25 mouse cellular contexts compared by ENCODE assay signal in genomic region chr19:34698852-34699251, GRCm38 (mm10). TPM values are rescaled to one million over a fixed set of nuclear protein-coding genes. Genes with fewer than 3 reads are reported as not detected.
"Had no signal": no experiment of that assay in that cellular context is flagged by ENCODE, and none has a peak within 500 bp of the region (broad histone marks: within the 10 kb centered on the region; RNA-seq: fewer than 3 reads in every experiment).

No protein-coding gene starts in this region.

- DNase-seq: gastrocnemius, adult 2 months; gastrocnemius, postnatal 10 days; gastrocnemius, postnatal 25 days; heart, adult 18-20 months; heart, postnatal 10 days; heart, postnatal 4 days; kidney, adult 18-20 months; liver; liver, embryonic 13.5 days; liver, postnatal 0 days had no signal

- H3K4me2 ChIP-seq: heart, embryonic 12.5 days; hindbrain, embryonic 12.5 days; hindbrain, embryonic 14.5 days; intestine, embryonic 15.5 days; limb, embryonic 12.5 days; liver, embryonic 13.5 days; liver, embryonic 15.5 days had no signal

- H3K4me3 ChIP-seq: gastrocnemius, adult 2 months; heart, embryonic 10.5 days; heart, embryonic 12.5 days; hindbrain, embryonic 10.5 days; hindbrain, embryonic 12.5 days; intestine, embryonic 15.5 days; layer of hippocampus, adult 2 months; left cerebral cortex, adult 2 months; limb, embryonic 10.5 days; limb, embryonic 12.5 days; liver, embryonic 13.5 days; liver, embryonic 15.5 days had no signal

- H3K9ac ChIP-seq: heart, embryonic 12.5 days; hindbrain, embryonic 12.5 days; hindbrain, embryonic 14.5 days; intestine, embryonic 15.5 days; limb, embryonic 12.5 days; liver, embryonic 13.5 days; liver, embryonic 15.5 days; liver, postnatal 0 days had no signal

- ATAC-seq: forebrain, embryonic 16.5 days; hindbrain, embryonic 16.5 days; inflammation-experienced regulatory T-cells, adult 6 months; intestine, postnatal 0 days; liver, postnatal 0 days had no signal

- H3K4me1 ChIP-seq: heart, embryonic 10.5 days; heart, embryonic 12.5 days; hindbrain, embryonic 10.5 days; hindbrain, embryonic 12.5 days; limb, embryonic 10.5 days; limb, embryonic 12.5 days; liver, embryonic 13.5 days; liver, embryonic 15.5 days had no signal

- H3K27ac ChIP-seq: gastrocnemius, adult 2 months; heart, embryonic 10.5 days; hindbrain, embryonic 10.5 days; hindbrain, embryonic 12.5 days; hindbrain, embryonic 14.5 days; intestine, embryonic 15.5 days; layer of hippocampus, adult 2 months; left cerebral cortex, adult 2 months; limb, embryonic 10.5 days; limb, embryonic 12.5 days; liver, embryonic 13.5 days; liver, embryonic 15.5 days had no signal

- H3K27me3 ChIP-seq: heart, embryonic 12.5 days; hindbrain, embryonic 12.5 days; intestine, embryonic 15.5 days; limb, embryonic 12.5 days; liver, embryonic 13.5 days; liver, embryonic 15.5 days had no signal

- H3K36me3 ChIP-seq: heart, embryonic 10.5 days; heart, embryonic 12.5 days; hindbrain, embryonic 10.5 days; hindbrain, embryonic 12.5 days; intestine, embryonic 15.5 days; limb, embryonic 10.5 days; limb, embryonic 12.5 days; liver, embryonic 13.5 days; liver, embryonic 15.5 days had no signal

- H3K9me3 ChIP-seq: heart, embryonic 10.5 days; heart, embryonic 12.5 days; hindbrain, embryonic 10.5 days; hindbrain, embryonic 12.5 days; intestine, embryonic 15.5 days; limb, embryonic 10.5 days; limb, embryonic 12.5 days; liver, embryonic 13.5 days; liver, embryonic 15.5 days had no signal

RNA-seq across cellular contexts. Expression of gene Ifit1, which starts 58.2 kb away (rescaled TPM):
- polyA plus RNA-seq: limb, embryonic 10.5 days had no signal

RNA-seq across cellular contexts. Expression of gene Ifit1bl2, which starts 58.3 kb away (rescaled TPM):
- total RNA-seq: gastrocnemius, postnatal 25 days had no signal
- polyA plus RNA-seq: limb, embryonic 10.5 days had no signal
